Mouse (Mus musculus) urinary bladder, postnatal 4 days (tissue): ENCODE results near the gene Tmem88b.
"Not testable (repeated sequence)": the region's sequence is repeated elsewhere in the genome, so short reads cannot be mapped to it uniquely, and the experiment has no call there.

Experiments used
- DNase-seq, 2 experiments: peaks; one replicate each; pipeline ENCODE4 v3.0.0; 2021 to 2022; ENCODE audit warnings: low spot score in 2 of 2

Gene Tmem88b

DNA sequence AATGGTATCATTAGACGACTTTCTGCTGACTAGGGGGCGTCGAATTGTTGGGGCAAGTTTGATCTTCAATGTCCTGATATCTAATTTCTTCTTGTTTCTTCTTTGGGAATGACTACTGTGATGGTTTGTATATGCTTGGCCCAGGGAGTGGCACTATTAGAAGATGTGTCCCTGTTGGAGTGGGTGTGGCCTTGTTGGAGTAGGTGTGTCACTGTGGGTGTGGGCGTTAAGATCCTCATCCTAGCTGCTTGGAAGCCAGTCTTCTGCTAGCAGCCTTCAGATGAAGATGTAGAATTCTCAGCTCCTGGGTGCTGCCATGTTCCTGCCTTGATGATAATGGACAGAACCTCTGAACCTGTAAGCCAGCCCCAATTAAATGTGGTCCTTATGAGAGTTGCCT is 3.2 kb upstream of the Tmem88b start:
- DNase-seq, result not testable (repeated sequence)

DNA sequence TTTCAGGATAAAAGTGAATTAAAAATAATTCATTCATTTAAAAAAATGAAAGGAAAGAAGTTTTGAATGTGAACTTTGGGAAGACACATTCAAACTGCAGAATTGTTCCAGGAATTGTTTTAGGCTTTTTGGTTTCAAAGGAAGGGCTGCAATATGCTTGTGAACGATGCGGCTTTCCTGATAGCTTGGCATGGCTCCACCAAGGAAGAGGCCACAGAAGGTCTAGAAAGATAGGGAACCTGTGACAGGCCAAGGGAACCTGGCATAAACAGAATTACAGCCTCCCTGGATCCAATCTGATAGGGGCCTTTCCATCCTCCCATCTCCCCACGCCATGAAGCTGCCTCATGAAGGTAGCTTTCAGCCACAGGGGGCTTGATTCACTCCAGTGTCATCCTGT is 2.6 kb upstream of the Tmem88b start:
- DNase-seq, result no peak

DNA sequence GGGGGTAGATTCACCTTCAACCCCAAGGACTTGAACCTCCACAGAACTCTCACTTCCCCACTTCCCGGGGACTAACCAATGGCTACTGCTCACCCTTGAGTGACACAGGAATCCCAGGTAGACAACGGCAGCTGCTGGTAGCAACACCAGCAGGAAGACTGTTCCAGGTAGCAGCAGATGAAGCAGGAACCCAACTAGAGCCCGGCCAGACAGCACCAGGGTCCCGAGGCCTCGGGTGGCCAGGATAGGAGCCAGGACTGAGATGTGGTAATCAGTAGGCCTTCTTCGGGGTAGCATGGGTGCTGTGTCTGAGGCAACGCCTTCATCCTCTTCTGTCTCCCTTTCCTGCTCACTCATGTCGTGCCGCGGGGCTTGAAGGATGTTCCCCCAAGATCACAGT is 428 bp downstream of the Tmem88b start:
- no peak for DNase-seq

DNA sequence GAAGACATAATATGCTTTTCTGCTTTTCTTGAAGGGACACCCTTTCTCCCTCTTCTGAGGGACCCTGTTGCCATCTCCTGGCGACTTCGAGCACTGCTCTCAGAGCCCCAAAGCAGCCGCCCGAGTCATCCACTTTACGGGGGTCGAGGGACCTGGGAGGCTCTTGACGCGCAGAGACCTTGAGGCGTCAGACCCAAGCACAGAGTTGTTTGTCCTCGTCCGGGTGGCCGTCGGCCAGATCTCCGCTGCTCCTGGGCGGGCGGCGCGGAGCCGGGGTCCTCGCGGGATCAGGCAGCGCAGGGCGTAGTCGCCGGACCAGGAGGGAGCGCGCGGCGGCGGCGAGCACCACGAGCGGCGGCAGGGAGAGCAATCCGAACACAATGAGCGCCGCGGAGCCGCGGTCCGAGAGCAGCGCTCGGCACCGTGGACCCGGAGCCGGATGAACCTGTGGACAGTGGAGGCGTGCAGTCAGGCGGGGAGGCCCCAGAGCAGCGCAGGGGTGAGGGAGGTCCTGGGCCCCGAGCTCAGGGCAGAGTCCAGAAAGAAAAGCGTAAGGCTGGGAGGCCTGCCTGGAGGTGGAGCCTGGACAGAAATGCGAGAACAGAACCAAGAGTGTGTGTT is 1.5 kb downstream of the Tmem88b start:
- DNase-seq, result peak; percentile 82 to 84

GRCm38 (mm10) chr4:155783486-155784080 is 2.1 kb downstream of the Tmem88b start:
- DNase-seq, result no peak

- DNase-seq, result peak in 1 of 2 experiments; percentile 65
These were observed 4.8 kb downstream of the Tmem88b start for GRCm38 (mm10) chr4:155780895-155781294.

DNA sequence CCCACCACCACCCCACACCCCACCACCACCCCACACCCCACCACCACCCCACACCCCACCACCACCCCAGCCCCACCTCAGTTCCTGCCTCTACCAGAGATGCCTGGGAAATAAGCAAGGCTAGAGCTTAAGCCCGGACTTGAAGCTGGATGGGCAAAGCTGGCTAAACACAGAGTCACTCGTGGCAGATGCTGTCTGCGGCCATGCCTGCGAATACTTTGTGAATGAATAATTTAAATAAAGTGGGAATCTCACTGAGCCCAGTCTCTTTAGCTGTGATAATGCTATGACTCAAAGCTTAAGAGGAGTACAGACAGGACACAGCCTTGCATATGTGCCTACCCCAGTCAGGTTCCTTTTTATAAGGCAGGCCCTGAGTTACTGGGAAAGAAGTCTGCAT is 6.2 kb downstream of the Tmem88b start:
- no peak for DNase-seq

DNA sequence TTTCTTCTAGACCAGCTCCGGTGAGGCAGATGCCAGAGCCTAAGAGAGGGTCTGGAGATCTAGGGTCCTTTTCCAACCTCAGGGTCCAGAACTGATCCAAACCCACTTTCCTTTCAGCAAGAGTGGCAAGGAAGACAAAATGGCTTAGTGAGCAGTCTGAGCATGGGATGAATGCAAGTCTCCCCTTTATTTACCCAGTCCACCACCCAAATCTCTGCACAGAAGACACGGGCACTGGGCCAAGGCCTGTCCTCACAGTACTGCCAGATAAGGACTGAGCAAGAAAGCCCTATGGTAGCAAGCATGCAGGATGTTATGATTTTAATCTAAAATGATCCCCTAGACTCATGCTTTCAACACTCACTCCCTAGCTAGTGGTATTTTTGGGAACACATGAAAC is 7.9 kb downstream of the Tmem88b start:
- no peak for DNase-seq

GRCm38 (mm10) chr4:155776704-155777335 is 8.9 kb downstream of the Tmem88b start:
- no peak for DNase-seq

GRCm38 (mm10) chr4:155775855-155776254 is 9.8 kb downstream of the Tmem88b start:
- no peak for DNase-seq

GRCm38 (mm10) chr4:155774971-155775740 is 10.5 kb downstream of the Tmem88b start:
- peak in 1 of 2 experiments; percentile 79 for DNase-seq

DNA sequence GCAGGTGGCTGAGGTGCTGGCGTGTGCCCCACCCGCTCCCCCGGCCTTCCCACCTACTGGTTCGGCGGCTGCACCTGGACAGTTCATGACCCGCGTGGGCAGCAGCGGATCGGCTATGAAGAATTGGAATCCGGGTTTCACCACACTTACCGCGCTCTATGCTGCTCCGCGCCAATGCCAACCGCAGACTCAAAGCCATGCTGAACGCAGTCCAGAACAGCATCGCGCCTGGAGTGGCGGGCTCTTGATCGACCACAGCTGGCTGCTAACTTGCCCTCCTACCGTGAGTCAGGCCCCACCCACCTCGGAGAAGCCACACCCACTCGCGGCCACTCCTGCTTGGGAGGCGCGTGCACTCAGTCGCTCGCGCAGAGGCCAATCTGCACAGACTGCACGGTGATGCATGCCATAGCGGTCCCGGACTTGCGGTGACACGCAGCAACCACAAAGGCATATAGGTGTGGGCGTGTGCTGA is 11.4 kb downstream of the Tmem88b start, which contains the start of gene Vwa1:
Vwa1 (minus strand) TSS at position 419 of the 475 bp plus-strand sequence.
- DNase-seq, result peak; percentile 89 to 92

DNA sequence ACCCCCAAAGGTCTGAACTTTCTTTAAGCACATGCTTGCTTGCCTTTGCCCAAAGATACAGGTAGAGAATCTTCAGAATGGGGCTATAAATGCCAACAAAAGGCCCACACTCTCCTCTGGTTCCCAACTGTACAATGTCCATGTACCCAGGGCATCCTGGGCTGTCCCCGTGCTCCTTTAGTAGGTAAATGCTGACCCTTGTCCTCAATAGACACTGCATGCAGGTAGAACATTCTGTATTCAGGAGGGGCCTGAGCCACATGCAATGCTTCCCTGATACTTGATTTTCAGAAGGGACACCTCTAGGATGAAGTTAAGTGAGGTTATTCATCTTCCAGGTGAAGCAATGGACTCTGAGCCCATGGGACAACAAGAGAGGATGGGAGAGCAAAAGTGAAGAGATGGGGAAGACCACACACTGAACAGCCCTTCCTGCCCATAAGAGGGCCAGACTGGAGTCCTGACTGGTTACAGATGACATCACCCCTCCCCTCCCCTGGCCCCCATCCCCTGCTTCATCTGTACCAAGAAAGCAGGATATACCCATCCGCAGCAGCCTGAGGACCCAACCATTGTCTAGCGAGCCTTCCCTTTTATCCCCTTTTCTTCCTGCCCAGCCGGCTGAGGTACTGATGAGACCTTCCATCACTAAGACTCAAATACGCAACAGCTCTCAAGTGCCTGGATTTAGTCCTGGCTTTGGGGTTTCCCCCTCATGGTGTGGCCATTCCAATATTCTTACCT is 12.2 kb downstream of the Tmem88b start:
- DNase-seq, result no peak

DNA sequence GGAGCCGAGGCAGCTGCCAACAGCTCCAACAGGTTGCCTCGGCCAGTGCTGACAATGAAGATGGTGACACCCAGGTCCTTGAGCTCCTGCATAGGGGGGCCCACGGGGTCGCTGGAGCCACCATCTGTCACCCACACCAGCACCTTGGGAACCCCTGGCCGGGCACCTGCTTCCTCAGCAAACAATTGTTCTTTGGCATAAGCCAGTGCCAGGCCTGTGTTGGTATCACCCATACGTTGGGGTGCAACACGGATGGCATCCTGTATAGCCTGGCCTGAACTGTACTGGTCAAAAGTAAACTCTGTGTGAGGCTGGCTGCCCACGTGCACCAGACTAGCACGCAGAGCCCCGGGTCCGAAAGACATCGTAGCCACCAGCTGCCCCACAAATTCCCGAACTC is 12.9 kb downstream of the Tmem88b start:
- DNase-seq, result no peak

GRCm38 (mm10) chr4:155771706-155772105 is 14.0 kb downstream of the Tmem88b start:
- no peak for DNase-seq

DNA sequence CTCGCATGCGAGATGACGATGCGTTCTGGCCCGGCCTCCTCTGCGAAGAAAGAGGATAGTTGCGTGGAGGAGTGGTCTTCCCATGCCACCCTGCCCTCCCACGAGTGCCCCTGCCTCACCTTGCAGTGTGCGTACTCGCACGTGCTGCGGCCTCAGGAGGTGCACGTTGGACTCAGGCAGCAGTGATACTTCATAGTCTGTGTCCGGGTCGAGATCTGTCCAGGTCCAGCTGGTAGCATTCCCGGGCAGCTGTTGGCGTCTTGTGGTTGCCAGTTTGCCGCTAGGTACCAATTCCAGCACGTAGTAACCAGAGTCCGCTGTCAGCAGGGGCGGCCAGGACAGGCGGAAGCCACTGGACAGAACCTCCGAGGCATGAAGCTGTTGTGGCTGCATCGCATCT is 15.0 kb downstream of the Tmem88b start:
- DNase-seq, result no peak

DNA sequence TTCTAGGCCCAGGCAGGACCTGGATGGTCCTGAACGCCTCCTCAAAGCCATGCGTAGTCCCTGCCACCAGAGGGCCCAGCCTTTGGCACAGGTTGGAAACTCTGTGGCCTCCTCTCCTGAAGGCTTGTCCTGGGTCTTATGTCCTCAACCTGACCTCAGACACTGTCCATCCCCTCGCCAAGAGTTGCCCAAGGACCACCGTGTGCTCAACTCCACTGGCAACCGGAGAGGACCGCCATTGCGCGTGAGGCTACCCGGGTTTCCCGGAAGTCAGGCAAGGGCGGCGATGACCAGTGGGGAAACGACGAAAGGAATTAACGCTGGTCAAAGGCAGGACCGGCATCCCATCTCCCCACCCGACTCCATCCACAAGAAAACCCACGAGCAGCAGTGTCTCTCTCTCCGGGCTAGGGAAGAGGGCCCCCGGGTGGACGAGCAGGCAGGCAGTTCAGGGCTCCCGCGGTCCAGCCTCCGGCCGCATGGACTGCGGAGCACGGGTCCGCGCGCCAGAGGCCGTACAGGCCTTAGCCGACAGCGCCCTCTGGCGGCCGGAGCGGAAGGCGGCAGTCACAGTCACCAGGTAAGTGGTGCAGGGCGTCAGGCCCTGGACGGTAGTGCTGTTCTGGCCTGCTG is 15.7 kb downstream of the Tmem88b start:
- DNase-seq, result peak; percentile 86 to 94

- no peak for DNase-seq
These were observed 16.2 kb downstream of the Tmem88b start for GRCm38 (mm10) chr4:155769496-155769879.

- no peak for DNase-seq
These were observed 23.3 kb downstream of the Tmem88b start for GRCm38 (mm10) chr4:155762357-155762756.

GRCm38 (mm10) chr4:155761356-155762099 is 24.1 kb downstream of the Tmem88b start:
- no peak for DNase-seq
